Mouse (Mus musculus) lung, adult 2 months (tissue): ENCODE measurements around the gene Tsga10. TPM values are rescaled to one million over a fixed set of nuclear protein-coding genes. Genes with fewer than 3 reads are reported as not detected.
A peak's percentile ranks its signal among the peaks of the same experiment; 100 is the strongest.

Experiments used
- DNase-seq: peaks from one replicate; pipeline ENCODE4 v3.0.0; 2022
- H3K4me1 ChIP-seq: fragments of 200-500 bp; 2 replicates; pipeline ENCODE4 v1.6.1; 2011; ENCODE audit warnings: low read length; ENCODE audit not compliant: control insufficient read depth, insufficient read depth
- H3K4me3 ChIP-seq: fragments of 200-500 bp; replicated peaks from 2 replicates; pipeline ENCODE3; 2011; ENCODE audit warnings: low read depth, mild to moderate bottlenecking, control low read depth, low read length; ENCODE audit errors: extremely low read depth
- CTCF ChIP-seq: fragments of 200-500 bp; IDR thresholded peaks from 2 replicates; pipeline ENCODE4 v1.5.1; 2011; ENCODE audit warnings: mild to moderate bottlenecking, low read length, control low read depth; ENCODE audit not compliant: insufficient read depth
- POLR2A ChIP-seq: fragments of 200-500 bp; IDR thresholded peaks from 2 replicates; pipeline ENCODE4 v1.6.1; 2011; ENCODE audit warnings: low read depth, mild to moderate bottlenecking, control low read depth, low read length, borderline replicate concordance; ENCODE audit errors: extremely low read depth
- WGBS: fragments of 180-500 bp; shearing (Covaris S2); methylation state at CpG from one replicate; pipeline ENCODE4 v1.1.7; 2018; 5-methylcytosine and 5-hydroxymethylcytosine counted together
- polyA plus RNA-seq: library from polyadenylated mRNA; depleted of rRNA; stranded (reverse); fragments of >200 nt; gene quantifications from 2 replicates; pipeline ENCODE4 v1.2.3, GENCODE M21; 2012; rRNA removed

Tsga10 gene
- 0.70 and 1.8 TPM in 2 replicates for polyA plus RNA-seq

- no peak for DNase-seq
- Histone ChIP-seq H3K4me3 (peak within 1 kb of the TSS; percentile 86), H3K4me1 (peaks cover 2% of the 10 kb centered on the region; the same call in 1 of the 2 replicates)
- TF ChIP-seq POLR2A (no peak), CTCF (no peak)
- 69% methylated on average over 6 of the region's 6 CpGs for WGBS
Measured at GRCm38 (mm10) chr1:37866286-37866685, at the start of gene Tsga10. Tsga10 (minus strand) TSS chr1:37866429.

- H3K4me3 ChIP-seq: no peak overlapping the region
- no peak for DNase-seq
- H3K4me1 ChIP-seq: no peaks in the 10 kb centered on the region
- WGBS: 93% methylated on average over 2 of the region's 2 CpGs
- TF ChIP-seq POLR2A: no peak
- no peak for TF ChIP-seq CTCF
Measured at GRCm38 (mm10) chr1:37912751-37913150, 46.5 kb upstream of the Tsga10 start.

GRCm38 (mm10) chr1:37903178-37903577 is 36.9 kb upstream of the Tsga10 start:
- TF ChIP-seq CTCF: no peak
- TF ChIP-seq POLR2A: no peak
- H3K4me3 ChIP-seq: no peak overlapping the region
- DNase-seq: no peak
- H3K4me1 ChIP-seq: no peaks in the 10 kb centered on the region
- 30% methylated on average over 6 of the region's 6 CpGs for WGBS

- no peak for TF ChIP-seq POLR2A
- TF ChIP-seq CTCF: no peak
- 69% methylated on average over 6 of the region's 6 CpGs for WGBS
- Histone ChIP-seq H3K4me3 (no peak overlapping the region), H3K4me1 (no peaks in the 10 kb centered on the region)
- no peak for DNase-seq
Measured at GRCm38 (mm10) chr1:37900288-37900687, 34.1 kb upstream of the Tsga10 start.

- no peaks in the 10 kb centered on the region for H3K4me1 ChIP-seq
- no peak for DNase-seq
- WGBS: 79% methylated on average over 4 of the region's 4 CpGs
- no peak overlapping the region for H3K4me3 ChIP-seq
- no peak for TF ChIP-seq CTCF
- no peak for TF ChIP-seq POLR2A
Measured at GRCm38 (mm10) chr1:37899816-37900215, 33.6 kb upstream of the Tsga10 start.

- DNase-seq: no peak
- Histone ChIP-seq H3K4me1 (peaks cover 4% of the 10 kb centered on the region), H3K4me3 (no peak overlapping the region)
- no peak for TF ChIP-seq CTCF
- TF ChIP-seq POLR2A: no peak
Measured at GRCm38 (mm10) chr1:37894606-37895005, 28.4 kb upstream of the Tsga10 start.

GRCm38 (mm10) chr1:37891400-37891799 is 25.2 kb upstream of the Tsga10 start:
- H3K4me1 ChIP-seq: peaks cover 9% of the 10 kb centered on the region
- TF ChIP-seq POLR2A (no peak), CTCF (no peak)
- DNase-seq: no peak
- no peak overlapping the region for H3K4me3 ChIP-seq
- 43% methylated on average over 3 of the region's 3 CpGs for WGBS

GRCm38 (mm10) chr1:37890025-37890652 is 23.9 kb upstream of the Tsga10 start, which contains the start of the genes Mitd1 and Mrpl30:
Mitd1 (minus strand) TSS chr1:37890411.
Mrpl30 (plus strand) TSS chr1:37890477.
- TF ChIP-seq POLR2A (peak; percentile 89), CTCF (no peak)
- H3K4me1 ChIP-seq: peaks cover 9% of the 10 kb centered on the region
- peak within 1 kb of the TSS; percentile 85 for H3K4me3 ChIP-seq
- WGBS: under 1% methylated on average over 41 of the region's 41 CpGs
- peak; percentile 88 for DNase-seq

GRCm38 (mm10) chr1:37889206-37889605 is 23.0 kb upstream of the Tsga10 start:
- peak overlapping the region; percentile 85 for H3K4me3 ChIP-seq
- H3K4me1 ChIP-seq: peaks cover 9% of the 10 kb centered on the region
- WGBS: 85% methylated on average over 7 of the region's 7 CpGs
- TF ChIP-seq CTCF (no peak), POLR2A (no peak)
- DNase-seq: no peak

GRCm38 (mm10) chr1:37884451-37884850 is 18.2 kb upstream of the Tsga10 start:
- Histone ChIP-seq H3K4me1 (peaks cover 4% of the 10 kb centered on the region; the same call in 1 of the 2 replicates), H3K4me3 (no peak overlapping the region)
- DNase-seq: no peak
- TF ChIP-seq POLR2A (no peak), CTCF (no peak)
- WGBS: 75% methylated on average over 4 of the region's 4 CpGs
